Mouse (Mus musculus) E14TG2a.4 (cell line): ENCODE results near the gene Fry.

ENCODE experiments used
- CTCF ChIP-seq: conservative IDR thresholded peaks from 2 replicates; pipeline ENCODE4 v1.5.1; 2014; ENCODE audit warnings: low read length
- NANOG ChIP-seq: IDR thresholded peaks from 2 replicates; pipeline ENCODE4 v1.6.1; 2014; ENCODE audit warnings: borderline replicate concordance, low read length, mixed read lengths
- POU5F1 ChIP-seq: IDR thresholded peaks from 2 replicates; pipeline ENCODE4 v1.6.1; 2014; ENCODE audit warnings: low read length, borderline replicate concordance

GRCm38 (mm10) chr5:150306497-150306896 is 188.1 kb downstream of the Fry start:
- no peak for TF ChIP-seq CTCF
- no peak for TF ChIP-seq NANOG
- TF ChIP-seq POU5F1 = no peak
